Mouse (Mus musculus): ENCODE measurements at regions not wholly inside any gene's neighbourhood (a gene's known extent, or its start where the extent isn't known, plus 50 kb on each side); places are given as distances from the start of the nearest gene placed in this dataset.

- DNase-seq (ENCODE audit: low read depth in 2 of 2, low spot score in 2 of 2): no peak
These were observed 392.3 kb upstream of the Mgmt start for GRCm38 (mm10) chr7:136501855-136502847.

- no peak for DNase-seq (ENCODE audit: low read depth in 2 of 2, low spot score in 2 of 2)
These were observed 383.0 kb upstream of the Mgmt start for GRCm38 (mm10) chr7:136511389-136511788.

- DNase-seq (ENCODE audit: low read depth in 2 of 2, low spot score in 2 of 2): no peak
These were observed 379.0 kb upstream of the Mgmt start for GRCm38 (mm10) chr7:136515376-136515775.

GRCm38 (mm10) chr7:136525821-136526220, 368.6 kb upstream of the Mgmt start:
- DNase-seq (ENCODE audit: low read depth in 2 of 2, low spot score in 2 of 2): no peak

- DNase-seq (ENCODE audit: low read depth in 2 of 2, low spot score in 2 of 2): no peak
These were observed 364.2 kb upstream of the Mgmt start for GRCm38 (mm10) chr7:136530006-136530785.

- no peak for DNase-seq (ENCODE audit: low read depth in 2 of 2, low spot score in 2 of 2)
These were observed 363.1 kb upstream of the Mgmt start for GRCm38 (mm10) chr7:136531301-136531700.

- no peak for DNase-seq (ENCODE audit: low read depth in 2 of 2, low spot score in 2 of 2)
These were observed 352.3 kb upstream of the Mgmt start for GRCm38 (mm10) chr7:136541876-136542655.

- DNase-seq (ENCODE audit: low read depth in 2 of 2, low spot score in 2 of 2): no peak
These were observed 351.5 kb upstream of the Mgmt start for GRCm38 (mm10) chr7:136542896-136543295.

GRCm38 (mm10) chr7:136547837-136548236, 346.6 kb upstream of the Mgmt start:
- DNase-seq (ENCODE audit: low read depth in 2 of 2, low spot score in 2 of 2): no peak

GRCm38 (mm10) chr7:136556436-136556835, 338.0 kb upstream of the Mgmt start:
- no peak for DNase-seq (ENCODE audit: low read depth in 2 of 2, low spot score in 2 of 2)

- no peak for DNase-seq (ENCODE audit: low read depth in 2 of 2, low spot score in 2 of 2)
These were observed 334.9 kb upstream of the Mgmt start for GRCm38 (mm10) chr7:136559536-136559935.

GRCm38 (mm10) chr7:136570911-136571310, 323.5 kb upstream of the Mgmt start:
- no peak for DNase-seq (ENCODE audit: low read depth in 2 of 2, low spot score in 2 of 2)

- DNase-seq (ENCODE audit: low read depth in 2 of 2, low spot score in 2 of 2): no peak
These were observed 312.5 kb upstream of the Mgmt start for GRCm38 (mm10) chr7:136581896-136582295.

- no peak for DNase-seq (ENCODE audit: low read depth in 2 of 2, low spot score in 2 of 2)
These were observed 310.1 kb upstream of the Mgmt start for GRCm38 (mm10) chr7:136584361-136584760.

GRCm38 (mm10) chr7:136588491-136588890, 305.9 kb upstream of the Mgmt start:
- DNase-seq (ENCODE audit: low read depth in 2 of 2, low spot score in 2 of 2): no peak

- no peak for DNase-seq (ENCODE audit: low read depth in 2 of 2, low spot score in 2 of 2)
These were observed 303.5 kb upstream of the Mgmt start for GRCm38 (mm10) chr7:136590947-136591346.

- DNase-seq (ENCODE audit: low read depth in 2 of 2, low spot score in 2 of 2): no peak
These were observed 286.9 kb upstream of the Mgmt start for GRCm38 (mm10) chr7:136607278-136608120.

- no peak for DNase-seq (ENCODE audit: low read depth in 2 of 2, low spot score in 2 of 2)
These were observed 280.9 kb upstream of the Mgmt start for GRCm38 (mm10) chr7:136613496-136613895.

GRCm38 (mm10) chr7:136624496-136624895, 269.9 kb upstream of the Mgmt start:
- DNase-seq (ENCODE audit: low read depth in 2 of 2, low spot score in 2 of 2): no peak

GRCm38 (mm10) chr7:136631089-136631488, 263.3 kb upstream of the Mgmt start:
- no peak for DNase-seq (ENCODE audit: low read depth in 2 of 2, low spot score in 2 of 2)
